Mouse (Mus musculus) hematopoietic stem cell, adult 5-6 weeks (primary cell): ENCODE results near the gene Farp1. TPM values are rescaled to one million over a fixed set of nuclear protein-coding genes. Genes with fewer than 3 reads are reported as not detected.
A peak's percentile ranks its signal among the peaks of the same experiment; 100 is the strongest.

Source experiments
- ATAC-seq, 2 experiments: fragments of 125-278 bp in 1 of 2; replicated peaks in 1 of 2; 2 replicates each; pipeline ENCODE4 v1.8.0; 2016 to 2017; ENCODE audit warnings: inconsistent platforms in 2 of 2, mild to moderate bottlenecking in 2 of 2, moderate number of reproducible peaks in 2 of 2, low read depth in 1 of 2, moderate TSS enrichment in 1 of 2; ENCODE audit not compliant: low FRiP score in 2 of 2, poor library complexity in 2 of 2, severe bottlenecking in 2 of 2, insufficient read depth in 1 of 2, low TSS enrichment in 1 of 2
- total RNA-seq: library from RNA; stranded (forward); fragments of 172-1452, 232-1000 nt; gene quantifications from 2 replicates; pipeline ENCODE4 v1.2.3, GENCODE M21; 2017

The Farp1 gene
- total RNA-seq, 1 experiment from 2014 or later: 0.60 TPM

- no peak; a peak in 1 of 4 replicates for ATAC-seq
Measured at GRCm38 (mm10) chr14:121285379-121286120, 250.6 kb downstream of the Farp1 start.

GRCm38 (mm10) chr14:121291881-121292280, 256.9 kb downstream of the Farp1 start:
- ATAC-seq: no peak

- no peak for ATAC-seq
Measured at GRCm38 (mm10) chr14:121292391-121292790, 257.4 kb downstream of the Farp1 start.

- no peak for ATAC-seq
Measured at GRCm38 (mm10) chr14:121294484-121294883, 259.5 kb downstream of the Farp1 start.

GRCm38 (mm10) chr14:121297103-121297502, 262.1 kb downstream of the Farp1 start:
- ATAC-seq: no peak

- ATAC-seq: no peak
Measured at GRCm38 (mm10) chr14:121298537-121298936, 263.5 kb downstream of the Farp1 start.

GRCm38 (mm10) chr14:121299093-121299492, 264.1 kb downstream of the Farp1 start:
- no peak for ATAC-seq

GRCm38 (mm10) chr14:121304523-121304922, 269.5 kb downstream of the Farp1 start:
- ATAC-seq: no peak

GRCm38 (mm10) chr14:121305316-121306064, 270.5 kb downstream of the Farp1 start:
- ATAC-seq: no peak

GRCm38 (mm10) chr14:121309909-121310308, 274.9 kb downstream of the Farp1 start:
- no peak; a peak in 1 of 4 replicates for ATAC-seq

- peak; percentile 24 to 38; a peak in 3 of 4 replicates for ATAC-seq
Measured at GRCm38 (mm10) chr14:121310325-121311080, 275.5 kb downstream of the Farp1 start.

- no peak for ATAC-seq
Measured at GRCm38 (mm10) chr14:121311083-121311482, 276.1 kb downstream of the Farp1 start.

GRCm38 (mm10) chr14:121313283-121313682, 278.3 kb downstream of the Farp1 start:
- ATAC-seq: no peak

GRCm38 (mm10) chr14:121314934-121315333, 279.9 kb downstream of the Farp1 start:
- ATAC-seq: 0 out of 4 replicates have a peak, but pooled peaks of 1 of the 2 experiments have one; percentile 6

- no peak for ATAC-seq
Measured at GRCm38 (mm10) chr14:121316136-121316535, 281.1 kb downstream of the Farp1 start.

- no peak for ATAC-seq
Measured at GRCm38 (mm10) chr14:121316631-121317311, 281.8 kb downstream of the Farp1 start.

GRCm38 (mm10) chr14:121317312-121317671, 282.3 kb downstream of the Farp1 start:
- ATAC-seq: no peak
